Mouse (Mus musculus) CD8-positive naive resting alpha-beta T cell, adult 2 months (primary cell): ENCODE results near the gene Hacd2.

ENCODE experiments used
- DNase-seq, 2 experiments: peaks; one replicate each; pipeline ENCODE4 v3.0.0; 2022; ENCODE audit warnings: low read depth in 2 of 2, low spot score in 2 of 2

Gene Hacd2

DNA sequence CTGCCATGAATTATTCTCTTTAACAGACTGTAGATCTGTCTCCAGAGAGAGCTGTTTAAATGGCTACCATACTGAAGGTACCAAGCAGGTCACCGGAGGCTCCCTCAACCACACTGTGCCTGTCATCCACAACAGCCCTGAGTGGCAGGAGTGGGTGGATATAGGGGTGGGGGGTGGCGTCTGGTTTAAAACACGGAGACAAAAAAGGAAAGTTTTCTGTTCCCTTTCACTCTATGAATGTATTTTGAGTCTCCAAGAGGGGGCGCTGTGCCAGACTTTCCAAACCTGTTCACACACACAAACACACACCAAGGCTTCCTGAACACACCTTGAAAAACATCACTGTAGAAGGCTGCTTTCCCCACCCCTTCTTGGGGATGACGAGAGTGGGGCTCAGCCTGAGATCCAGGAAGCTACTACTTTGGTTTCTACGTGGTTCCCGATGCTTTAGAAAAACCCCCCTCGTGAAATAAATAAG is 89.0 kb downstream of the Hacd2 start:
- DNase-seq = no peak

GRCm38 (mm10) chr16:35113496-35113895 is 91.3 kb downstream of the Hacd2 start:
- DNase-seq = no peak

DNA sequence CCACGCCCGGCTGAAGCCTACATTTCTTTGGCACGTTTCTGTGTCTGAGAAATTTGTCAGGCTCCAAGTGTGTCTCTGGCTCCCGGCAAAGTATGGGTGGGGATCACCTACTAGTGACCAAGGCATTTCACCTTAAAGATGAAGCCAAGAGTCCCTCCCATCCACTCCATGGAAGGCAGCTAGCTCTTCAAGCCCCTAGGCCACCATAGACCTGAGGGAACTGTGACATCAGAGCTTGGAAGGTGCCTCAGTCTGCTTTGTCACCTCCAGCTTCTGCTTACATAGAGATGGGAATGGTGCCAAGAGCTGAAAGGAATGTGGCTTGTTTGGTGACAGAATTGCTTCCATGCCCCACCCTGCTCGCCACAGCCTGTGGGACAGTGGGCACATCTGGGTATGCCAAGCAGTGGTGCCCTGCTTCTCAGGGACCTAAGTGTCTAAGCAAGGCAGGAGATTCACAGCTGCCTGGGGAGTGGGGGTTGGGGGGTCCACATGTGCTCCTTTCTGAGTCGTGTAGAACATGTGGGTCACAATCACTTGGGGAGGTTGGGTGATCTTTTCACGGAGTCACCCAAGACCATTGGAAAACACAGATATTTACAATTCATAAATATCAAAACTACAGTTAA is 94.2 kb downstream of the Hacd2 start:
- DNase-seq = no peak

DNA sequence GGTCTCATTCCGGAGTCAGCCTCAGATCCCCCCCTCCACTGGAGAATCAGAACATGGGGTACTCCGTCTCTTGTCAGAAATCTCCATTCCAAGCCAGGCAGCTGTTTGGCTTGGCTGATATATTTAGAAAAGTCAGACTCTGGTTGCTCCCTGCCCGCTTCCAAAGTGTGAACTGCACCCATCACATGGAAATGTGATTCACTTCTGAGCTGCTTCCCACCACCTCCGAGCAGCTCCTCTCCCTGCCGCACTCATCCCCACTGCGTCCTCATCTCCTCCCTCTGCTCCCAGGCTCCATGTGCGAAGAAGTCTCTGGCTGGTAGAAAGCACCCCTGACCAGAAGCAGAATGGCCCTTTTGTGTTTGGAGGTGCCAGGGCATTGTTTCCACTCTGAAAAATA is 95.2 kb downstream of the Hacd2 start:
- no peak for DNase-seq

GRCm38 (mm10) chr16:35120603-35121002 is 98.4 kb downstream of the Hacd2 start:
- no peak for DNase-seq

DNA sequence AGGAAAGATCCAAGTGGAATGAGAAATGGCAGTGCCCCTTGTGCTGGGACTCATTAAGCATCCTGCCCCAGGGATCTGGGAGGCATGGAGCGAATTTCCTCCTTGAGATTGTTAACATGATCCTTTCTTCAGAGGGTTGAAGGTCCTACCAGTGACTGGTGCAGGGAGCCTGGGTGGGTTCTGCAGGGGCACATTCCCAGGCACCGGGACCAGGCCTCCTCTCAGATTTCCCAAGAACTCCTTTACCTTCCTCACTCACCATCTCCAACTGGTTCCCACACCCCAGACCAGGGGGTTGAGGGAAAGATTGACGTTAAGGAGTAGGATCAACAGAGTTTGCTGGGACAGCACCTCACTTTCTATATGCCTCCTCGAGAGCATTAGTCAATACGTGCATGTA is 105.0 kb downstream of the Hacd2 start:
- no peak for DNase-seq

- no peak for DNase-seq
Measured at GRCm38 (mm10) chr16:35130172-35130571, 107.9 kb downstream of the Hacd2 start.

GRCm38 (mm10) chr16:35139416-35139815 is 117.2 kb downstream of the Hacd2 start:
- no peak for DNase-seq

DNA sequence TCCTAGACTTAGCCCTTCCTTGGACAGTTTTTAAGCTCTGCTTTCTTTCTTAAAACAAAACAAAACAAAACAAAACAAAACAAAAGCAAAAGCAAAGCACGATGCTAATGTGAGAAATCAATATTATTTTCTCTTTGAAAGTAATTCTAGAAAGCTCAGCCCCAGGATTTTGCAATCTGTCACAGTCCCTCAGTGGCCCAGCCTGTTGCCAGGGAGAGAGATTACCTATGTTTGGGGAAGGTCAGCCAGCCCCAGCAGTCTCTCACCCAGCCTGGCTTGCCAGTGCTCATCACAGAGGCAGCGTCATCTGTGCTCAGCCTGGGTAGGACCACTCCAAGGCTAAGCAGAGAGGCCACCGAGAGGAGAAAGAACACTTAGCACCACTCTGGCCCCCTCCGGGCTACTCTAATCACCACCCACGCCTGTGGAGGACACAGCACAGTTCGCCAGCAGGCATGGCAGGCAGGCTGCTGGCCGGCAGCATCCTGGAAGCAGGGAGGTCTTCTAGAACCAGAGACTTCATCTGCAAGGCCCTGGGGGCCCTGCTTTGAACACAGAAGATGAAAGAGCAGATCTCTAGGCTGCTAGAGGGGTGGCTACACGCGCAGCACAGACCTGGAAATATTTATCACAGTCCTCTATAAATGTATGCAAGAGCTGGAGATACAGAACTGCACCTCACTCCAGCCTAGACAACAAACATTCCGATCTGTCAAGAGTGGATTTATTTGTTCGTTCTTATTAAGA is 117.8 kb downstream of the Hacd2 start:
- no peak for DNase-seq

DNA sequence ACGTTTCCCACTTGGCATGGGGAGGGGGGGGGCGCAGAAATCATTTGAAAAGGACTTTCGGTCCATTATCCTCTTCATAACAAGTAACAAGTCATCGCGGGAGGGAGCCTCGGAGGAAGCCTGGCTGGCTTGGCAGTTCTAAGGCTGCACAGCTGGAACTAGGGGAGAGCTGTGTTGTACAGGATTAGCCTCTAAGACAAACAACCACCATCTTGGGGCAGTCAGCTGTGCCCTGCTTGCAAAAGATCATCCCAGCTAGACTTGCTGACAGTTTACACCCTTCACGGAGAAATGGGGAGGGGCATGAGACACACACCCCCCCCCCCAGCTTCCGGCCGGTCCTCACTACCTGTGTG is 118.4 kb downstream of the Hacd2 start:
- no peak for DNase-seq

GRCm38 (mm10) chr16:35141839-35142238 is 119.6 kb downstream of the Hacd2 start:
- no peak for DNase-seq

- no peak for DNase-seq
Measured at GRCm38 (mm10) chr16:35146153-35146552, 123.9 kb downstream of the Hacd2 start.

- DNase-seq = no peak
Measured at GRCm38 (mm10) chr16:35153146-35153755, 131.0 kb downstream of the Hacd2 start.

DNA sequence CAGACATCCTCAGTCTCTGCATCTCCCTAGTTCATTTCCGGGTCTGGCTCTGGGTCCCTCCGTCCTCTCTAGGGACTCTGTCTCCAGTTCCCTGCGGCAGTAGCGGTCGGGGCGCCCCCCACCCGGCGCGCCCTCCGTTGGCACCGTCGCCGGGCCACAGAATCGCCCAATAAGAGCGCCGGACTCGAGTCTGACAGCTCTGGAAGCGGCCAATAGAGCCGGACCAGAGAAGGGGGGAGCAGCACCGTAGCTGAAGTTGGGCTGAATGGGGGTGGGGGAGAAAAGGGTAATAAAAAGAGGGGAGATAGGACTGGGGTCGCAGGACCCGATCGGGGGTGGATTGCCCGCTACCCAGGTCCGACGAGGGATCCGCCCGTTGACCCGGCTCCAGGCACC is 132.0 kb downstream of the Hacd2 start:
- DNase-seq = no peak

- no peak for DNase-seq
Measured at GRCm38 (mm10) chr16:35154641-35155390, 132.6 kb downstream of the Hacd2 start, which contains the start of gene Adcy5. TSS of gene Adcy5 (plus strand) at chr16:35154877.

DNA sequence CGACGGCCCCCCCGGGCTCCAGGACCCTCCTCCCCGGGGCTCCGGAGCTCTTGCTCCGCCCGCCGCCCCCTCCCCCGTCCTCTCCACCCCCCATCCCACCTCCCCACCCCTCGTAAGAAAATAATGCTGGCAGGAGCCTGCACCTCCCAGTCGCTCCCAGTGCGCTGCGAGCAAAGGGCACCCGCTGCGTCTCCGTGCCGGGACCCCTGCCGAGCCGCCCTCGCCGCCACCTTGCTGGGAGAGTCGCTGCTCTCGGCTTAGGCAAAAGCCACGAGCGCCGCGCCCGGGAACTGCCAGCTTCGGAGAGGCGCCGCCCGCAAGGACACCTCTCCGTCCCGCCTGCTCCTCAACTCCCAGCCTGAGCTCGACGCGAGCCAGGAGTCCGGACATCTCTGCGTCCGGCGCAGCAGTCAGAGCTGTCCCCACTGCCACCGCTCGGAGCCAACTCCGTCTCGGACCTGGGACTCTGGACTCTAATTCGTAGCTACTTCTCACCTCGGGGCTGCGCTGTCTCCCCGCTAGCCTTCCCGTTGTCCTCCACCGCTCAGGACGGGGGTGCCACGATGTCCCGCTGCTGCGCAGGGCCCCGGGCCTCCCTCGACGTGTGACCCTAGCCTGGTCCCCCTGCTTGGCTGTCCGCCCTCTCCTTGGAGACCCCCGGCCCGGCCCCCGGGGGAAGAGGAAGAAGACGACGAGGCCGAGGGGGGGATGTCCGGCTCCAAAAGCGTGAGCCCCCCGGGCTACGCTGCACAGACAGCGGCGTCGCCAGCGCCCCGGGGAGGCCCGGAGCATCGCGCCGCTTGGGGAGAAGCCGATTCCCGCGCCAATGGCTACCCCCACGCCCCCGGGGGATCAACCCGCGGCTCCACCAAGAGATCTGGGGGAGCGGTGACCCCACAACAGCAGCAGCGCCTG is 133.4 kb downstream of the Hacd2 start:
- DNase-seq = no peak

GRCm38 (mm10) chr16:35156306-35156695 is 134.1 kb downstream of the Hacd2 start:
- no peak for DNase-seq

GRCm38 (mm10) chr16:35156832-35157231 is 134.6 kb downstream of the Hacd2 start:
- no peak for DNase-seq
